Mouse (Mus musculus) forebrain, embryonic 12.5 days (tissue): ENCODE results near the gene Higd1c. TPM values are rescaled to one million over a fixed set of nuclear protein-coding genes. Genes with fewer than 3 reads are reported as not detected.
"Not testable (repeated sequence)": the region's sequence is repeated elsewhere in the genome, so short reads cannot be mapped to it uniquely, and the experiment has no call there.

Experiments
- ATAC-seq: fragments of 200-750 bp; cut with Nextera tagmentation; 2 replicates; pipeline ENCODE4 v1.8.0; 2017; ENCODE audit warnings: moderate TSS enrichment; ENCODE audit not compliant: low FRiP score
- H3K27ac ChIP-seq: fragments of 300-500 bp; sonication (generic); 2 replicates; pipeline ENCODE4 v1.5.1; 2016; ENCODE audit warnings: mild to moderate bottlenecking
- H3K27me3 ChIP-seq: fragments of 300-500 bp; sonication (generic); 2 replicates; pipeline ENCODE4 v1.6.1; 2016; ENCODE audit warnings: mild to moderate bottlenecking
- H3K36me3 ChIP-seq: fragments of 300-500 bp; sonication (generic); replicated peaks from 2 replicates; pipeline ENCODE4 v1.6.1; 2016; ENCODE audit warnings: mild to moderate bottlenecking
- H3K4me1 ChIP-seq: fragments of 300-500 bp; sonication (generic); 2 replicates; pipeline ENCODE4 v1.6.1; 2016
- H3K4me2 ChIP-seq: fragments of 300-500 bp; sonication (generic); 2 replicates; pipeline ENCODE4 v1.6.1; 2016; ENCODE audit warnings: mild to moderate bottlenecking, moderate library complexity
- H3K4me3 ChIP-seq: fragments of 300-500 bp; sonication (generic); replicated peaks from 2 replicates; pipeline ENCODE4 v1.5.1; 2016; ENCODE audit warnings: mild to moderate bottlenecking
- H3K9ac ChIP-seq: fragments of 300-500 bp; sonication (generic); 2 replicates; pipeline ENCODE4 v1.6.1; 2016; ENCODE audit warnings: mild to moderate bottlenecking
- H3K9me3 ChIP-seq: fragments of 300-500 bp; sonication (generic); 2 replicates; pipeline ENCODE4 v1.6.1; 2016
- WGBS: fragments of 180-500 bp; shearing (Covaris S2); methylation state at CpG from one replicate; pipeline ENCODE4 v1.1.7; 2016; 5-methylcytosine and 5-hydroxymethylcytosine counted together
- polyA plus RNA-seq: library from polyadenylated mRNA; unstranded; fragments of >200 nt; fragmentation: Nextera tagmentation; extraction: Ambion mirVana; gene quantifications from 2 replicates; pipeline ENCODE4 v1.2.1, GENCODE M21; 2016

The Higd1c gene
- polyA plus RNA-seq, 1 experiment from 2014 or later: not detected

GRCm38 (mm10) chr15:100337328-100337727 lies 27.0 kb upstream of the Higd1c start:
- H3K4me1 ChIP-seq, H3K9ac ChIP-seq, ATAC-seq, H3K4me3 ChIP-seq, H3K4me2 ChIP-seq, H3K9me3 ChIP-seq, H3K27ac ChIP-seq, H3K36me3 ChIP-seq, H3K27me3 ChIP-seq: not testable (repeated sequence)

- WGBS: 47% methylated on average over 10 of the region's 10 CpGs
- not testable (repeated sequence) for ATAC-seq, H3K4me1 ChIP-seq
Measured at GRCm38 (mm10) chr15:100337847-100338246, 26.5 kb upstream of the Higd1c start.

GRCm38 (mm10) chr15:100341314-100341980 lies 22.9 kb upstream of the Higd1c start:
- 70% methylated on average over 4 of the region's 5 CpGs for WGBS
- H3K4me2 ChIP-seq, H3K27me3 ChIP-seq, H3K9ac ChIP-seq, H3K4me3 ChIP-seq, ATAC-seq, H3K9me3 ChIP-seq, H3K27ac ChIP-seq, H3K4me1 ChIP-seq, H3K36me3 ChIP-seq: not testable (repeated sequence)

More at GRCm38 (mm10) chr15:100337847-100338246, 26.5 kb upstream of the Higd1c start:
- not testable (repeated sequence) for H3K27me3 ChIP-seq, H3K4me2 ChIP-seq, H3K36me3 ChIP-seq, H3K9ac ChIP-seq, H3K4me3 ChIP-seq, H3K27ac ChIP-seq, H3K9me3 ChIP-seq

- Histone ChIP-seq H3K27me3 (no peaks in the 10 kb centered on the region), H3K4me1 (no peaks in the 10 kb centered on the region; the same call in 1 of the 2 replicates), H3K27ac (no peak overlapping the region), H3K9me3 (no peaks in the 10 kb centered on the region), H3K9ac (no peak overlapping the region), H3K4me2 (no peak overlapping the region), H3K4me3 (no peak overlapping the region), H3K36me3 (no peaks in the 10 kb centered on the region)
- no peak for ATAC-seq
Measured at GRCm38 (mm10) chr15:100345484-100345883, 18.9 kb upstream of the Higd1c start.

GRCm38 (mm10) chr15:100346761-100347160 lies 17.6 kb upstream of the Higd1c start:
- H3K9ac ChIP-seq: no peak overlapping the region

GRCm38 (mm10) chr15:100349496-100349895 lies 14.8 kb upstream of the Higd1c start:
- Histone ChIP-seq H3K9ac (no peak overlapping the region), H3K9me3 (no peaks in the 10 kb centered on the region), H3K27ac (no peak overlapping the region), H3K4me2 (no peak overlapping the region), H3K4me1 (no peaks in the 10 kb centered on the region; the same call in 1 of the 2 replicates), H3K36me3 (no peaks in the 10 kb centered on the region), H3K27me3 (no peaks in the 10 kb centered on the region), H3K4me3 (no peak overlapping the region)
- WGBS: 59% methylated on average over 2 of the region's 2 CpGs
- no peak for ATAC-seq

More at GRCm38 (mm10) chr15:100346761-100347160, 17.6 kb upstream of the Higd1c start:
- no peak overlapping the region for H3K4me3 ChIP-seq
- WGBS: 67% methylated on average over 14 of the region's 14 CpGs
- no peaks in the 10 kb centered on the region for H3K36me3 ChIP-seq
- no peaks in the 10 kb centered on the region; the same call in 1 of the 2 replicates for H3K4me1 ChIP-seq
- H3K9me3 ChIP-seq: no peaks in the 10 kb centered on the region
- H3K27me3 ChIP-seq: no peaks in the 10 kb centered on the region
- ATAC-seq: no peak
- peak overlapping the region; percentile 50; the same call in 1 of the 2 replicates for H3K27ac ChIP-seq
- no peak overlapping the region for H3K4me2 ChIP-seq

GRCm38 (mm10) chr15:100351501-100352060 lies 12.8 kb upstream of the Higd1c start:
- no peak overlapping the region for H3K4me2 ChIP-seq
- H3K9me3 ChIP-seq: no peaks in the 10 kb centered on the region
- no peak for ATAC-seq
- no peaks in the 10 kb centered on the region for H3K36me3 ChIP-seq
- no peaks in the 10 kb centered on the region for H3K27me3 ChIP-seq
- WGBS: 78% methylated on average over 6 of the region's 6 CpGs
- no peak overlapping the region for H3K4me3 ChIP-seq
- H3K9ac ChIP-seq: no peak overlapping the region
- no peak overlapping the region for H3K27ac ChIP-seq
- H3K4me1 ChIP-seq: no peaks in the 10 kb centered on the region; the same call in 1 of the 2 replicates

- Histone ChIP-seq H3K27ac (no peak within 1 kb of the TSS), H3K9ac (no peak within 1 kb of the TSS), H3K4me1 (no peaks in the 10 kb centered on the region), H3K9me3 (no peaks in the 10 kb centered on the region), H3K4me2 (no peak within 1 kb of the TSS), H3K4me3 (no peak within 1 kb of the TSS), H3K36me3 (no peaks in the 10 kb centered on the region), H3K27me3 (no peaks in the 10 kb centered on the region)
- no peak for ATAC-seq
- WGBS: 93% methylated on average over 9 of the region's 10 CpGs
Measured at GRCm38 (mm10) chr15:100352711-100353250, 11.6 kb upstream of the Higd1c start, which contains the start of the genes Methig1 and Mettl7a2. Methig1 (plus strand) TSS chr15:100353149. Mettl7a2 (plus strand) TSS chr15:100353200.

- H3K27ac ChIP-seq, H3K36me3 ChIP-seq, H3K4me1 ChIP-seq, H3K4me2 ChIP-seq, H3K9me3 ChIP-seq, H3K4me3 ChIP-seq, H3K9ac ChIP-seq, H3K27me3 ChIP-seq, ATAC-seq: not testable (repeated sequence)
- 94% methylated on average over 22 of the region's 22 CpGs for WGBS
Measured at GRCm38 (mm10) chr15:100353399-100353798, 10.9 kb upstream of the Higd1c start.

- no peak overlapping the region for H3K4me3 ChIP-seq
- no peak for ATAC-seq
- no peak overlapping the region for H3K27ac ChIP-seq
- H3K4me2 ChIP-seq: no peak overlapping the region
- no peak overlapping the region for H3K9ac ChIP-seq
- H3K27me3 ChIP-seq: no peaks in the 10 kb centered on the region
- WGBS: 88% methylated on average over 5 of the region's 5 CpGs
- H3K4me1 ChIP-seq: no peaks in the 10 kb centered on the region
- H3K36me3 ChIP-seq: no peaks in the 10 kb centered on the region
- no peaks in the 10 kb centered on the region for H3K9me3 ChIP-seq
Measured at GRCm38 (mm10) chr15:100355876-100356275, 8.5 kb upstream of the Higd1c start.

GRCm38 (mm10) chr15:100365967-100366366 lies 1.6 kb downstream of the Higd1c start:
- H3K9me3 ChIP-seq, H3K27ac ChIP-seq, H3K27me3 ChIP-seq, H3K4me2 ChIP-seq, ATAC-seq, H3K4me1 ChIP-seq, H3K4me3 ChIP-seq, H3K9ac ChIP-seq, H3K36me3 ChIP-seq: not testable (repeated sequence)
- 77% methylated on average over 9 of the region's 9 CpGs for WGBS

GRCm38 (mm10) chr15:100367119-100367518 lies 2.8 kb downstream of the Higd1c start:
- Histone ChIP-seq H3K4me3 (no peak overlapping the region), H3K9ac (no peak overlapping the region), H3K4me2 (no peak overlapping the region), H3K27ac (no peak overlapping the region), H3K27me3 (no peaks in the 10 kb centered on the region), H3K36me3 (no peaks in the 10 kb centered on the region), H3K4me1 (no peaks in the 10 kb centered on the region), H3K9me3 (no peaks in the 10 kb centered on the region)
- no peak for ATAC-seq
- 89% methylated on average over 7 of the region's 7 CpGs for WGBS

GRCm38 (mm10) chr15:100375066-100375465 lies 10.7 kb downstream of the Higd1c start:
- 0 out of 2 replicates have a peak, but pooled peaks cover 7% of the 10 kb centered on the region for H3K9me3 ChIP-seq
- ATAC-seq: no peak
- no peaks in the 10 kb centered on the region for H3K4me1 ChIP-seq
- no peak overlapping the region for H3K9ac ChIP-seq
- 43% methylated on average over 5 of the region's 5 CpGs for WGBS
- no peak overlapping the region for H3K27ac ChIP-seq
- no peak overlapping the region for H3K4me3 ChIP-seq
- no peak overlapping the region for H3K4me2 ChIP-seq
- H3K27me3 ChIP-seq: no peaks in the 10 kb centered on the region
- no peaks in the 10 kb centered on the region for H3K36me3 ChIP-seq
